Mouse (Mus musculus): ENCODE measurements at regions not wholly inside any gene's neighbourhood (a gene's known extent, or its start where the extent isn't known, plus 50 kb on each side); places are given as distances from the start of the nearest gene placed in this dataset.
A peak's percentile ranks its signal among the peaks of the same experiment; 100 is the strongest.

DNA sequence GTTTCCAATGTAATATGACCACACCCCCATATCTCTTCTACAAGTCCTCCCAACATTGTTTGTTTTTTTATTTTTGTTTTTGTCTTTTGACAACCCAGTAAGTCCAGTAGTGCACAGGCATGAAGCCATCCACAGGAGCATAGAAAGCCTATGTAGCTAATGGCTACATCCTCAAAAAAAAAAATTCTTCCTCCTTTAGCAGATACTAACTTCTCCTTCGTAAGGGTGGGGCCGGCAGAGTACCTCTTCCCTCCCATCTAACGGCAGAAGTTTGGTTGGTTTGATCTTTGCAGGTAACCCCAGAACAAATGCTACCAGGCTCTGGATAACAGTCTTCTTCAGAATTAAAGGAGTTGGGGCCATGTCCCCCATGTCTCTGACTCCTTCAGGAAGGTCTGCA is 158.9 kb downstream of the Ly86 start:
- no peak for DNase-seq (ENCODE audit: low spot score in 2 of 2)

GRCm38 (mm10) chr13:37504373-37504772 is 159.4 kb downstream of the Ly86 start:
- no peak for DNase-seq (ENCODE audit: low spot score in 2 of 2)

DNA sequence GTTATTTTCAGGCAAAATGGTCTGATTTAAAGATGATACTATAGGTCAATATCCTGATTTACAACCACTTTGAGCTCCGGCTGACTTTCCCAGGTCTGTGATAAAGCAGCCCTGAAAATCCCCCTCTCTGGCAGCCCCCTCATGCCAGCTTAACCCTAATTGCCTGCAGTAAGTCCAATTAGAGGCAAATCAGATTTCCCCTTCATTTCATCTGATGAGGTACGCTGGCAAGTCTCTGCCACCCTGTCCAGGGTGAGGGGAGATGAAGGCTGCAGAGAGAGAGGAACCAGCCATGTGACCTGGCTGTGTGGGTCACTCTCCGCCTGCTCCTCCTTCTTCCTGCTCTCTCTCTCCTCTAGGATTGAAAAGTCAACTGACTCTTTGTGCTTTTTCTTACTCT is 160.6 kb downstream of the Ly86 start:
- DNase-seq (ENCODE audit: low spot score in 2 of 2) = no peak

- no peak for DNase-seq (ENCODE audit: low spot score in 2 of 2)
Measured at GRCm38 (mm10) chr13:37506046-37506445, 161.0 kb downstream of the Ly86 start.

GRCm38 (mm10) chr13:37506701-37507100 is 161.7 kb downstream of the Ly86 start:
- no peak for DNase-seq (ENCODE audit: low spot score in 2 of 2)

DNA sequence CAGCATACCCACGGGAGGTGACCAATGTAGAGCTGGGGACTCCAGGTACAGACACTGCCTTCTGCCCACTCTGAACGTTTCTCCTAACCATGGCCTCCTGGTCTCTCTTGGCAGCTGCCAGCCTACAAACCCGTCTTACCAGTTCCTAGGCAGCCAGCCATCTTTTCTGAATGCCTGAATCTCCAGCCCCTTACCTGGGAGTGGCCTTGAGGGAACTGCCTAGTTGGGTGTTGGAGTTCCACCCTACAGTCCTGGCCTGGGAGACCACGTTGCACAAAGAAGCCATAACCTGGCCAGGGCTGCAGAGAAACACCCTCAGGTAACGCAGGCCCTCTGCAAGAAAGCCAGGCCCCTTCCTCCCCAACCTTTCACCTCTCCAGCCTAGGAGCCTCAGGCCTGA is 162.1 kb downstream of the Ly86 start:
- DNase-seq (ENCODE audit: low spot score in 2 of 2) = no peak

- DNase-seq (ENCODE audit: low spot score in 2 of 2) = no peak
Measured at GRCm38 (mm10) chr13:37508385-37509351, 163.7 kb downstream of the Ly86 start.

GRCm38 (mm10) chr13:37509352-37509851 is 164.4 kb downstream of the Ly86 start:
- DNase-seq (ENCODE audit: low spot score in 2 of 2) = no peak

- no peak for DNase-seq (ENCODE audit: low spot score in 2 of 2)
Measured at GRCm38 (mm10) chr13:37510511-37510910, 165.5 kb downstream of the Ly86 start.

DNA sequence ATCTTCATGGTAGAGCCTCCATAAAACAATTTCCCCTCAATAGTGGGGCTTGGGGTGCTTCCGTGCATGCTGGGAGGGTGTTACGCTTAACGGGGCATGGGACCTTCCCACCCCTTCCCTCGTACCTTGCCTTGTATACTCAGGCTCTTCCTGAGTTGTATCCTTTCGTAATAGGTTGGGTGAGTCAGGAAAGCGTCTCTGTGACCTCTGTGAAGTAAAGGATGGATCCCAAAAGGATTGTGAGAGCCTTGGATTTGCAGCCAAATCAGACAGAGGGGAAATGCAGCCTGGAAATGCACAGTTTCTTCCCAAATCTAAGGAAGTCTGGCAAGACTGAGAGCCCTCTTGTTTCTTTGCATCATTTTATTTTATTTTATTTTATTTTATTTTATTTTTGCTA is 166.0 kb downstream of the Ly86 start:
- DNase-seq (ENCODE audit: low spot score in 2 of 2) = no peak

DNA sequence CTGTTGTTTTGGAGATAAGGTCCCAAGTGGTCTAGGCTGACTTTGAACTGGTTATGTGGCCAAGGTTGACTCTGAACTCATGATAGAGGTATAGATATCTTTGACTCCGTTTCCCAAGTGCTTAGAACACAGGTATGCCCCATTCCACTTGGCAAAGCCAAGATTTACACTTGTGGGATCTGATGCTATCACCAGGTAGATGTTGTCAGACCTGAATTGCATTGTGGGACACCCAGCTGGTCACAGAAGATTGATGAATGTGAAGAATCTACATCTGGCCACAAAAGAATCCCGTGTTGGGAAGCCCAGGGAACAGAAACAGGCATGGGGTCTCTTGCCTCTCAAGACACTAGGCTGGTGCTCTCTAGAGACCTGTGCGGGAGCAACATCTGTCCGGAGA is 166.4 kb downstream of the Ly86 start:
- no peak for DNase-seq (ENCODE audit: low spot score in 2 of 2)

DNA sequence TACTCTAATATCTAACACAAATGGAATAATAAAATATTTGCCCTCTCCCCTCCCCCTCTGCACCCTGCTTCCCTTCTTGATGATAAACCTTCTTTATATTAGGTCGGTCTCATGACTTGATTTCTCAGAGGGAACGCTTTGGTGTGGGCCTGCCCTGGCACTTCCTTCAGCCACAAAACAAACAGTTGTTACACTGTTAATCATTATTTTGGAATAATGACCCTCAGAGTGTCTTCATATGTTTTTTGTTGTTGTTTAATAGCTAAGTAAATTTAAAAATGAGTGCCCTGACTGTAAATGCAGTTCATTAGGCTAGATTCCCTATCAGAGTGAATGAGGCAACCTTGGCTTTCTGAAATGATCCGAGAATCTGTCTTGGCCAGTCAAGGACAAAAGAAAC is 167.8 kb downstream of the Ly86 start:
- DNase-seq (ENCODE audit: low spot score in 2 of 2) = no peak

GRCm38 (mm10) chr13:37513206-37513904 is 168.3 kb downstream of the Ly86 start:
- DNase-seq (ENCODE audit: low spot score in 2 of 2) = no peak

DNA sequence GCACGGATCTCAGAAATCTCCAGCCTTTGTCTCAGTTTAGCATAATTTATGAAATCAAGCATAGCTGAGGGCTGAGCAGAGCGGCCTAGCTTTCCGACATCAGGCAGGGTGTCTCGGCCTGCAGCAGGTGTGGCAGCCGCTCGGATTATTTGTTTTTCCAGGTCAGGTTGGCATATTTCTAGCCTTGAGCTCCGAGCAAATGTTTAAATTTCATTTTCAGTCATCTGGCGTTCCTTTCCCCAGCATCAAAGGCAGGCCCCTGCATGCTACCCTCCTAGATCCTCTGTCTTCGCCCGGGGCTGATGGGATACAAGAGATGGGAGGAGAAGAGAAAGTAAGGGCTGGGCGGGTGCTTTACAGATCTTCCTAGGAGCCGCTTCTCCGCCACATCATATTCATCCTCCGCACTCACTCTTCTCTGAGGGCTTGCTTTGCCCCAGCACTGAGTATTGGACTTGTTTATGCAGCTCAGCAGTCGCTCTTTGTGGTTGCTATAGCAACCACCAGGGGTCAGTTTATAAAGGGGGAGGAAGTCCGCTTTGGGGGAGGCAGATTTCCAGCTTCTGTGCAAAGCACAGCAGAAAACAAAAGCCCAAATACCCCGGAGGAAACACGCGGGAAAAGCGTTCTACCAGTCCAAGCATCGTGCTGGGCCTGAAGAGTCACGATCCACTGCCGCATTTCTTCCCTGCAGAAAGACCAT is 169.0 kb downstream of the Ly86 start:
- DNase-seq (ENCODE audit: low spot score in 2 of 2) = peak; percentile 18 to 28

DNA sequence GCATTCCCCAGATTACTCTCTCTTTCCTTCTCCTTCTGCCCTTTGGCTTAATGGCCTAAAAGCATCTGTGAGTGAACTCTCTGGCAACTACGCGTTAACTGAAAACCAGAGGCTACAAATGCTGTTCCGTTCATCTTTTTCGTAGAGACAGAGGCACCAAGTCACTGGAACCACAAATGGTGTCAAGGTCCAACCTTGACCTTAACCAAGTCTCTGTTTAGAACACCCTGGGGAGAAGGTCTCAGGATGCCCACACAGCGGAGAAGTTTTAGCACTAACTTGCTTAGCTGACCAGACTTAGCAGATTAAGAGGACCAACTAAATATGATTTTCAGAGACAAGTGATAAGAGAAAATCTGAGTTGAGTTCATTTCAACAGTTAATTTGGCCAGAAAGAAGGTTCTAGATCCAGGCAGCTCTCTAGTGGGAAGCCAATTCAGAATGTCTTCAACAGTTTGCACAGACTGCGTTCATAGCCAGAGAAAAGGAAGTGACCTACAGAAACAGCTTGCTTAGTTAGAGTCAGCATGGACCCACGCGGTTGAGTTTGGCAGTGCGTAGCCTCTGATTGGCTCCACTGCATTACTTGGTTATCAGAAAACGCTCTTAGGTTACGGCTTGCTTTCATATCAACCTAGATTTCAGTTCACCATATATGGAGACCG is 169.8 kb downstream of the Ly86 start:
- no peak for DNase-seq (ENCODE audit: low spot score in 2 of 2)

- DNase-seq (ENCODE audit: low spot score in 2 of 2) = no peak
Measured at GRCm38 (mm10) chr13:37517055-37517807, 172.2 kb downstream of the Ly86 start.

DNA sequence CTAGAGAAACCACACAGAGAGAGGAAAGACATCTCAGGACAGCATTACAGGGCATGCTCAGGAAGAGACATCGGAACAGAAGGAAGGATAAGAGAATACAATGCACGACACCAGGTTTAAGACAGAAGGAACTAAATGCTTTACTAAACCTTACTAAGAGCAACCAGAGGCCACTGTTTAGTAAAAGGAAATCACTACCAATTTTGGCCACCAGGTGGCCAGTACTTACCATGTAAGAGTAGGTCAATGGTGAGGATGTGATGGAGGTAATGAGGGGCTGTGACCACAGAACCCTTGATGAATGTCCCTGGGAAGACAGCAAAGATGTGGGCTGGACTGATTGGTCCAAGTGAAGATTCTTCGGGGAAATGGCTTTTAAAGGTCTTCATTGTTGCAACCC is 174.9 kb downstream of the Ly86 start:
- DNase-seq (ENCODE audit: low spot score in 2 of 2) = no peak

GRCm38 (mm10) chr13:37525097-37525726 is 180.2 kb downstream of the Ly86 start:
- DNase-seq (ENCODE audit: low spot score in 2 of 2) = no peak

- no peak for DNase-seq (ENCODE audit: low spot score in 2 of 2)
Measured at GRCm38 (mm10) chr13:37526102-37526501, 181.1 kb downstream of the Ly86 start.

GRCm38 (mm10) chr13:37528380-37528779 is 183.4 kb downstream of the Ly86 start:
- DNase-seq (ENCODE audit: low spot score in 2 of 2) = no peak

Data from right cerebral cortex, postnatal 36 days (tissue).